Mouse (Mus musculus): ENCODE results near the gene Snd1. TPM values are rescaled to one million over a fixed set of nuclear protein-coding genes. Genes with fewer than 3 reads are reported as not detected.
A peak's percentile ranks its signal among the peaks of the same experiment; 100 is the strongest.

The Snd1 gene
- polyA plus RNA-seq, 1 experiment from 2014 or later, result 39.4 TPM

DNA sequence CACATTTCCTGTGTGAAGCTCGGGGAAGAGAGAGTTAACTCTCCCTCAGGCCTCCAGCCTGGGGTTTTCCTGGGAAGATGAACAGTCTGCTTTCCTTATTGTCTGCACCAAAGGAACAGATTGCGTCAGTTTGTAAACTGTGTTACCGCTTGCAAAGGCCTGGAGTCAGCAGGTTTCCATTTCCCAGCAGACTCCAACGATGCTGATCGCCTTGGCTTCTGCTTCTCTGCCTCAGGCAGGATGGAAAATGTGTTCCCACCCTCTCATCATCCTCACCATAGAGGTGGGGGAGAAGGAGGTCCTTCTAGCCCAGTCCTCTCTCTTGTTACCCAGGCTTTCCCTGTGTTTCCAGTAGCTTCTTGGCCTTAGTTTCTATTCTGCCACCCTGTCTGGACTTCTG, 389.7 kb downstream of the Snd1 start:
- Histone ChIP-seq H3K27ac (ENCODE audit: low read depth, low read length) (no peak overlapping the region), H3K4me2 (replicated peaks; ENCODE audit: low read depth) (no peak overlapping the region), H3K9me3 (ENCODE audit: control insufficient read depth) (no peaks in the 10 kb centered on the region), H3K4me1 (replicated peaks; ENCODE audit: control insufficient read depth, insufficient read depth, low read length) (peaks cover 11% of the 10 kb centered on the region; the same call in 1 of the 2 replicates), H3K4me3 (ENCODE audit: low read depth, low read length) (no peak overlapping the region), H3K36me3 (ENCODE audit: control insufficient read depth, insufficient read depth) (no peaks in the 10 kb centered on the region), H3K27me3 (replicated peaks; ENCODE audit: control insufficient read depth, insufficient read depth, low read length) (no peaks in the 10 kb centered on the region), H3K9ac (ENCODE audit: low read depth, low read length) (no peak overlapping the region)
- WGBS, result 29% methylated on average over 5 of the region's 5 CpGs
- ATAC-seq, result no peak
- TF ChIP-seq CTCF (IDR thresholded peaks at IDR 0.05; ENCODE audit: low read depth), result no peak

DNA sequence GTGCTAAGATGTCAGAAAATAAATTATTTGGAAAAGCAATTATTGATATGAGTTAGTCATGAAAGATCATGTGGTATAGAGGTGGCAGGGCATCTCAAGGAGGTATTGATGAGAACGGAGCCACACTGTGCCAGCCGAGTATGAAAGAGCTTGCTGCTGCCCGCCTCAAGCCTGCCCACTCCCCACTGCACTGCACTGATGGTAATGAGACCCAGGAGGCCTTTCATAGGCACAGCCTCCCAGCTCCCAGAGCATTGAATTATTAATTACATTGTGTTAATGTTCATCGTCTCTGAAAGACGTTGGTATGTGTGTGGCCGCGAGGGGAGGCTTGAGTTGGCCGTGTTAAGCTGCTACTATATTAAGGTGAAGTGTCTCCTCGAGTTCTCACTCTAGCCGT, 390.2 kb downstream of the Snd1 start:
- no peak for ATAC-seq
- TF ChIP-seq CTCF (IDR thresholded peaks at IDR 0.05; ENCODE audit: low read depth), result no peak
- peaks cover 11% of the 10 kb centered on the region; the same call in 1 of the 2 replicates for H3K4me1 ChIP-seq (replicated peaks; ENCODE audit: control insufficient read depth, insufficient read depth, low read length)
- WGBS, result 77% methylated on average over 10 of the region's 10 CpGs
- H3K27ac ChIP-seq (ENCODE audit: low read depth, low read length), result no peak overlapping the region
- no peaks in the 10 kb centered on the region for H3K36me3 ChIP-seq (ENCODE audit: control insufficient read depth, insufficient read depth)
- no peaks in the 10 kb centered on the region for H3K9me3 ChIP-seq (ENCODE audit: control insufficient read depth)
- no peaks in the 10 kb centered on the region for H3K27me3 ChIP-seq (replicated peaks; ENCODE audit: control insufficient read depth, insufficient read depth, low read length)
- H3K4me3 ChIP-seq (ENCODE audit: low read depth, low read length), result no peak overlapping the region
- no peak overlapping the region for H3K4me2 ChIP-seq (replicated peaks; ENCODE audit: low read depth)
- no peak overlapping the region for H3K9ac ChIP-seq (ENCODE audit: low read depth, low read length)

DNA sequence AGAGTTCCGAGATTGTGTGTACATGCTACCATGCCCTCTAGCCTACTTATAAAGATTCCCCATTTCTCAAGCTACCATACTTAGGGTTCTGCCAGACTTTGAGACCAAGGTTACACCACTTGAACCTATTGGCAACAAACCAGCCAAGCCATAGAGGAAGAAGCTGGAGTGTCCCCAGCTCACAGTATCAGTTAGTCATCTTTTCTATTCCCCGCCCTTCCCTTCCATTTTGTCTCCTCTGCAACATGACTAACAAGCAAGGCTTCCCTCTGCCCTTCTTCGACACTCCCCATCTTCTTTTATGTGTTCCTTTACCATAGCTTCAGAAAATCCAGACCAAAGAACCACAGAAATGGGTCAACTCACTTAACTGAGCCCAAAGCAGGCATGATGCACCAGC, 391.3 kb downstream of the Snd1 start:
- no peaks in the 10 kb centered on the region for H3K36me3 ChIP-seq (ENCODE audit: control insufficient read depth, insufficient read depth)
- no peaks in the 10 kb centered on the region for H3K27me3 ChIP-seq (replicated peaks; ENCODE audit: control insufficient read depth, insufficient read depth, low read length)
- no peak for TF ChIP-seq CTCF (IDR thresholded peaks at IDR 0.05; ENCODE audit: low read depth)
- H3K9ac ChIP-seq (ENCODE audit: low read depth, low read length), result no peak overlapping the region
- WGBS, result 98% methylated on average over 3 of the region's 3 CpGs
- no peak overlapping the region for H3K4me3 ChIP-seq (ENCODE audit: low read depth, low read length)
- no peak overlapping the region for H3K4me2 ChIP-seq (replicated peaks; ENCODE audit: low read depth)
- H3K9me3 ChIP-seq (ENCODE audit: control insufficient read depth), result no peaks in the 10 kb centered on the region
- H3K4me1 ChIP-seq (replicated peaks; ENCODE audit: control insufficient read depth, insufficient read depth, low read length), result peaks cover 14% of the 10 kb centered on the region; the same call in 1 of the 2 replicates
- no peak overlapping the region for H3K27ac ChIP-seq (ENCODE audit: low read depth, low read length)
- no peak for ATAC-seq

DNA sequence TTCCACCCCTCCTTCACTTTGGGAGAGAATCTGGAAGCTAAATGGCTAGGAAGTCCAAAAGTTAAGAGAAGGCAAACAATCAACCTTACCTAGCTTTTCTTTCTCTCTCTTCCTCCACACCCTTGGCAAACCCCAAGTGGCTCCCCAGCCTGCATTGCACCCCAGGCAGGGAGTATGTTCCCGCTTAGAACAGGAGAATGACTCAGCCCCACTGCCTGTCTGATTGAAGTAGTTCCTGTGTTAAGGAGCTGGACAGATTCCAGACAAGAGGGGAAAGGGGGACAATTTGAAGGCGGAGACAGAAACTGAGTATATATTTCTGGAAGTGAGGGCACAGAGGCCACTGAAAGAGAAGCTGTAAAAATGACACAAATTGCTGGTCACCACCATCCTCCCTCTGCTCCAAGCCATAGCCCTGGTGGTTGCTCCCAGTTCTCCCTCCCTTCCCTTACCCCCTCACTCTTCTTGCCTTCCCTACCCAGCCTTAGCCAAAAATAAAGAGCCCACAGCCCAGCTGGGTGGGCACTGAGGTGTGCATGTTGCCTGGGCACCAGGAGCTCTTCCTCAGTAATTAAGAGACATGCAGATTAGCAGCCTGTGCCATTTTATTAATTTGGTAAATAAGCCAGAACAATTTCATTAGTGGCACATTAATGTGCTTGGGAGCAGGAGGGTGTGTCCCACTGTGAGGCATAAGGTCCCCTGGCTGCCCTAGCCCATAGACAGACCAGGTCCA, 392.7 kb downstream of the Snd1 start:
- peak; percentile 76 for ATAC-seq
- Histone ChIP-seq H3K27ac (ENCODE audit: low read depth, low read length) (no peak overlapping the region), H3K36me3 (ENCODE audit: control insufficient read depth, insufficient read depth) (no peaks in the 10 kb centered on the region), H3K9me3 (ENCODE audit: control insufficient read depth) (no peaks in the 10 kb centered on the region), H3K4me2 (replicated peaks; ENCODE audit: low read depth) (no peak overlapping the region), H3K9ac (ENCODE audit: low read depth, low read length) (no peak overlapping the region), H3K4me3 (ENCODE audit: low read depth, low read length) (no peak overlapping the region), H3K4me1 (replicated peaks; ENCODE audit: control insufficient read depth, insufficient read depth, low read length) (peaks cover 14% of the 10 kb centered on the region; the same call in 1 of the 2 replicates), H3K27me3 (replicated peaks; ENCODE audit: control insufficient read depth, insufficient read depth, low read length) (no peaks in the 10 kb centered on the region)
- TF ChIP-seq CTCF (IDR thresholded peaks at IDR 0.05; ENCODE audit: low read depth), result no peak
- WGBS, result 14% methylated on average over 2 of the region's 2 CpGs

DNA sequence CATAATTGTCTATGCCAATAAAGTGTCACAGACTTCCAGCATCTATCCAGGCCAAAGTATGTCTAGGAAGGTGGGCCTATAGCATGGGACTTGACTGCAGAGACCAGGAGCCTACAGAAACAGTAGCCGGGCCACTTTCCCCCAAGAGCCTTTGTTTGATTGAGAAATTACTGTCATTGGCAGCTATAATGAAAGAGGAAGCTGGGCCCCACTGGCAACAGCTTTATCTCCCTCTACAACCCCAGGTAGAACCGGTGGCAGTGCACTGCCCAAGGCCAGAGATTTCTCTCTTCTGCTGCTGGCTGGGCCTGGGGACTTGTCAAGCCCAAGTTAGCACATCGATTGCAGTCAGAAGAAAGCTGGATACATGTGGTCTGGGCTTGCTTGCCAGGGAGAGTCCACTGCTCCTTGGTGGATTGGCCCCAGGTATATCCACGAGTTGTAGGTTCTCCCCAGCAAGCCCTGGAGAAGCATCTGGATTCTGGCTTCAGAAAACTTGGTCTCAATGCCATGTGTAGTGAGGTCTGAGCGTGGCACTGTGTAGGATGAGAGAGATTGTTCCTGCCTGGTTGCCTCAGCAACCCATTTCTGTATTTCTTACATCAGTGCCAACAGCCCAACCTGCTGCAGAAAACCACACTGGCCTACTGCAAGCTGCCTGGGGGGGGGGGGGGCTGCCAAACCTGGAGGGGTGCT, 396.9 kb downstream of the Snd1 start:
- Histone ChIP-seq H3K9me3 (ENCODE audit: control insufficient read depth) (no peaks in the 10 kb centered on the region), H3K9ac (ENCODE audit: low read depth, low read length) (no peak overlapping the region), H3K27me3 (replicated peaks; ENCODE audit: control insufficient read depth, insufficient read depth, low read length) (no peaks in the 10 kb centered on the region), H3K4me1 (replicated peaks; ENCODE audit: control insufficient read depth, insufficient read depth, low read length) (peaks cover 17% of the 10 kb centered on the region), H3K4me3 (ENCODE audit: low read depth, low read length) (no peak overlapping the region), H3K27ac (ENCODE audit: low read depth, low read length) (no peak overlapping the region), H3K36me3 (ENCODE audit: control insufficient read depth, insufficient read depth) (peaks cover 10% of the 10 kb centered on the region; the same call in 1 of the 2 replicates), H3K4me2 (replicated peaks; ENCODE audit: low read depth) (no peak overlapping the region)
- 63% methylated on average over 5 of the region's 5 CpGs for WGBS
- TF ChIP-seq CTCF (IDR thresholded peaks at IDR 0.05; ENCODE audit: low read depth), result no peak
- no peak for ATAC-seq

DNA sequence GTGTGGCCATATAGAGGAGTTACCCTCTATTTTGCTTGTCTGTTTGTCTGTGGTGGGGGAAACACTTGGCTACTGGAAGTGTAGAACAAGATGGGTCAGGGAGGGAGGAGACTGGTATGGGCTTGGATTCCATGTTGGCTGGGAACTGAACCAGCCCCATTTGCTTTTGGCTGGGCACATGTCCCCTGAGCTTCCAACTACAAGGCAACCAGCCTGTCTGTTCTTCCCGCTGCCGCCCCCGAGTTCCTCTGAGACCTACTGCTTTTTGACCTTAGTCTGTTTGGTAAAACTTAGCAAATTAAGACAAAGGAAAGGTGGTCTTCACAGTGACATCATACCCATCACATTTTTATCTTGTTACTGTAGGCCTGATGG, 397.5 kb downstream of the Snd1 start:
- Histone ChIP-seq H3K36me3 (ENCODE audit: control insufficient read depth, insufficient read depth) (peaks cover 10% of the 10 kb centered on the region; the same call in 1 of the 2 replicates), H3K9ac (ENCODE audit: low read depth, low read length) (no peak overlapping the region), H3K4me1 (replicated peaks; ENCODE audit: control insufficient read depth, insufficient read depth, low read length) (peaks cover 14% of the 10 kb centered on the region), H3K4me3 (ENCODE audit: low read depth, low read length) (no peak overlapping the region), H3K9me3 (ENCODE audit: control insufficient read depth) (no peaks in the 10 kb centered on the region), H3K27me3 (replicated peaks; ENCODE audit: control insufficient read depth, insufficient read depth, low read length) (no peaks in the 10 kb centered on the region), H3K27ac (ENCODE audit: low read depth, low read length) (no peak overlapping the region), H3K4me2 (replicated peaks; ENCODE audit: low read depth) (no peak overlapping the region)
- 94% methylated on average over 3 of the region's 3 CpGs for WGBS
- ATAC-seq, result no peak
- TF ChIP-seq CTCF (IDR thresholded peaks at IDR 0.05; ENCODE audit: low read depth), result no peak
